Mouse (Mus musculus) CD4-positive naive resting alpha-beta T cell, adult 76 days (primary cell): ENCODE data around the gene Thbs1. TPM values are rescaled to one million over a fixed set of nuclear protein-coding genes. Genes with fewer than 3 reads are reported as not detected.

Experiments used
- total RNA-seq: library from RNA; stranded (reverse); gene quantifications from one replicate; pipeline ENCODE4 v1.2.4, GENCODE M21; 2023

Gene Thbs1
- 2.8 TPM for total RNA-seq

DNA sequence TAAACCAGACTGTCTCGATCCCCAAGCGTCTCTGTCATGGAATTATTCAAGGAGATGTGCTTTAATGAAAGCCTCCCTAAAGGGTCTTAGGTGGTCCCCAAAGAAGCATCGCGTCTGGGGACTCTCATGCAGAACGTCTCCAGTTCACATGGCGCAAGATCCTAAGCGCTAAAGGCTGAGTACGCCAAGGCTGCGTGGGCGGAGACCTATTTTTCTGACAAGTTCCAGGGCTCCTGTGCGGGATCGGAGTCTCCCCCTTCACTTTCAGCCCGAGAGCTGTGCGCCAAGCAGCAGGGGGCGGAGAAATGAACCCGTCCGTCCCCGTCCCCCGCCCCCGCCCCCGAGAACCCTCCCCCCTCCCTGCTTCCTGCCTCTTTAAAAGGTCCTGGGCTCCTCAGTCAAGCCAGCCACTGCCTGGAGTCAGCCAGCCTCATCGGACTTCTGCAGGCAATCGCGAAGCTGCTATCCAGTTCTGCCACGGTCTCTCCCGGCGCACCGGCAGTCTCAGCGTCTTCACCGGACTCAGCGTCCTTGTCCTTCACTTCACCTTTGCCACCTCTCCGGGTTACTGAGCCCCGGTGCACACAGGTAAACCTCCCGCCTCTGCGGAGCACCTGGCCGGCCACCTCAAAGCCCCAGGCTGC, at the start of gene Thbs1:
Gene Thbs1 (plus strand): TSS at position 389 of the 644 bp plus-strand sequence.

Other genes starting within 250 kb of the Thbs1 start
- 0.56 TPM for gene Fsip1, start 145.1 kb downstream of the Thbs1 start, total RNA-seq